Mouse (Mus musculus) right cerebral cortex, postnatal 36 days (tissue): ENCODE measurements around the gene Gna15.

Source experiments
- DNase-seq, 2 experiments: peaks; one replicate each; pipeline ENCODE4 v3.0.0; 2022; ENCODE audit warnings: low spot score in 2 of 2, mixed read lengths in 1 of 2

Gna15 gene

DNA sequence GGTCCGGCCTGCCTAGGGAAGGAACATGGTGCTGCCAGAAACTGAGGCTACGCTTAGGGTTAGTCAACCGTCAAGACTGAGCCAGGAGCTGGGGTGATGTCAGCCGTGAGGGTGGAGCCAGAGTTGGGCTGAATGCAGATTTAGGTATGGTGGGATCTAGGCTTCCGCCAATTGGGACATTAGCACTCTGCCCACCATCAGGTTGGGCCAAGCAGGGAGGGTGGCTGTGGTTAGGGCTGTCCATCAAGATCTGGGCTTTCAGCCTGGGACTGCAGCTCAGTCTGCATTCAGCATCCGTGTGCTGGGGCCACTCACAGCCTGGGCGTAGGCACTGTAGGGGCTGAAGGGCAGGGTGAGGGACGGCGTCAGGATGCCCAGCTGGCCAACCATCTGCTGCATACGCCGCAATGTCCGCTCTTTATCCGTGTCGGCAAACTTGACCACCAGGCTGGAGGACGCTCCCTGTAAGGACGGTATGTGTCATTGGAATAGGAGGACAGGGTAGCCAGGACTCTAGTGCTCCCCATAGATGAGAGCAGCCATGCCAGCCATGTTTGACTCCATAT lies 56.3 kb downstream of the Gna15 start:
- no peak for DNase-seq

DNA sequence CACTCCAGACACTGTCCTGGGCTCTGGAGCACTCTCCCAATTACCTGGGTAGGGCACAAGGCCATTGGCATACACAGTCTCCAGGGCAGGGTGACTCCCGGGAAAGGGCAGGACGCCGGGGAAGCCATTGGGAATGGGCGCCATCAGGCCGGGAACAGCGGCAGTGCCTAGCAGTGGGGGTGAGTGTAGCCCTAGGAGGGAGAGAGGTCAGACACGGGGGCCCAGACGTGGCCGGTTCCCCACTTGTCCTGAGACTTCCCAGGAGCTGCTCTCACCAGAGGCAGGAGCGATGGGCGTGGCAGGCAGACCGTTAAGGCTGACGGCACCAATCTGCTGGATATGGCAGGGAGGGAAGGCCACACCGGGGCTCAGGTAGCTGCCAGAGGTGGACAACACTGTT lies 57.1 kb downstream of the Gna15 start:
- no peak for DNase-seq

DNA sequence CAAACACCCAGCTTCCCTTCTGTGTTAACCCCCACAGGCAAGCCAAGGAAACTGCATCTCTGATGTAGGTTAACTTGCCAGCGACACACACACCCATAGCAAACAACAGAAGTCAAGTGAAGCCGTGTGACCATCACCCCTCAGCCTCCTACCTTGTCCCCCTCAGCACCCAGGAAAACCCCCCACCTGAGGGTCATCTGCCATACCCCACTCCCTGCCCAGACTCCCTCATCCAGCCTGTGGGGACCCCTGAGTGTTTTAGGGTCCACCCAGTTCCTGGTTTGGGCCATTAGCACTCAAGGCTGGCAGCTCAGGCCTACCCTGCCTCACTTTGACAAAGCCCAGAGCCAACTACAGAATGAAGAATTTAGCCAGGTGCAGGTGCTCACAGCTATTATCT lies 58.0 kb downstream of the Gna15 start:
- no peak for DNase-seq

DNA sequence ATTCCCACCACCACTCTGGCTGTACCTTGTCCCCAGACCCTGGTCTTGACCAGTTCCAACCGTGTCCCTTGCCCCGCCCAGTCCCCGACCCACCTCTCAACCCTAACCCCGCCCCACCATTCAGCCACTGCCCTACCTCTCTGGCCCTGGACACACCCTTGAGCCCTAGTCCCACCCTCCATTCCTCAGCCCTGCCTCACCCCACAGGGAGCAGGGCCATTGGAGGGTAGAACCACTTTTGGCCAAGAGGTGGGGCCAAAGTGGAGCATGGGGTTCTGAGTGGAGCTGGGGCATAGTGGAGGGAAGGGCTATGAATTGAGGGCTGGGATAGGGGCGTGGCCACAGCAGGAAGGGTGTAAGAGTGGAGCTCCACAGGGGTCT lies 58.8 kb downstream of the Gna15 start:
- DNase-seq = no peak

GRCm38 (mm10) chr10:81464405-81465264 lies 59.4 kb downstream of the Gna15 start:
- peak; percentile 12 to 17 for DNase-seq

- DNase-seq = peak in 1 of 2 experiments; percentile 1
Observed at GRCm38 (mm10) chr10:81463531-81463930, 60.5 kb downstream of the Gna15 start.

- peak in 1 of 2 experiments; percentile 0 for DNase-seq
Observed at GRCm38 (mm10) chr10:81462917-81463316, 61.1 kb downstream of the Gna15 start.

- peak in 1 of 2 experiments; percentile 1 for DNase-seq
Observed at GRCm38 (mm10) chr10:81462415-81462804, 61.6 kb downstream of the Gna15 start.

GRCm38 (mm10) chr10:81461673-81462414 lies 62.2 kb downstream of the Gna15 start:
- peak in 1 of 2 experiments; percentile 3 for DNase-seq

- no peak for DNase-seq
Observed at GRCm38 (mm10) chr10:81460951-81461350, 63.1 kb downstream of the Gna15 start.

GRCm38 (mm10) chr10:81460471-81460870 lies 63.6 kb downstream of the Gna15 start:
- no peak for DNase-seq

- no peak for DNase-seq
Observed at GRCm38 (mm10) chr10:81459399-81459798, 64.6 kb downstream of the Gna15 start.

GRCm38 (mm10) chr10:81458267-81458666 lies 65.8 kb downstream of the Gna15 start:
- no peak for DNase-seq

- no peak for DNase-seq
Observed at GRCm38 (mm10) chr10:81457624-81458023, 66.4 kb downstream of the Gna15 start.

DNA sequence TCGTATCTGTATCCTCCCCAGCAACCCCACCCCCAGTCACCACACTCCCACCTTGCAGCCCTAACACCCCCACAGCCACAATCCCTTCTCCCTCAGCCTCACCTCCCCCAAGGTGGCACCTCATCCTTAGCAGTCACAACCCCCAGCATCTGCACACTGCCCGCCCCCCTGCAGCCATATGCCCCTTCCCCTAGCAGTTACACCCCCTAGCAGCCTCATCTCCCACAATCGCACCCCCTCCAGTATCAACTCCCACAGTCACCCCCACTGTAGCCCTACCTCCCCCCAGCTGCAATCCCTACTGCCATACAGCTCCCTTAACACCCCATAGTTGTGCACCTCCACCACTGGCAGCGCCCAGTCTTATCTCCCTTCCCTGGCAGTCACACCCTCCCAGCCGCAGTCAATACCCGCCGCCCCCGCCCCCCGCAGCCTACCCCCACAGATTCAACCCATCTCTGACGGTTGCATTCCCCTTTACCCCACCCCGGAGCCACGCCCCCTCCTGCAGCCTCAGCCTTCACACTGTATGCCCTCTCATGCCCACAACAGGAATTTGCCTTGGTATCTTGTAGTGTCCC lies 67.0 kb downstream of the Gna15 start:
- DNase-seq = no peak

DNA sequence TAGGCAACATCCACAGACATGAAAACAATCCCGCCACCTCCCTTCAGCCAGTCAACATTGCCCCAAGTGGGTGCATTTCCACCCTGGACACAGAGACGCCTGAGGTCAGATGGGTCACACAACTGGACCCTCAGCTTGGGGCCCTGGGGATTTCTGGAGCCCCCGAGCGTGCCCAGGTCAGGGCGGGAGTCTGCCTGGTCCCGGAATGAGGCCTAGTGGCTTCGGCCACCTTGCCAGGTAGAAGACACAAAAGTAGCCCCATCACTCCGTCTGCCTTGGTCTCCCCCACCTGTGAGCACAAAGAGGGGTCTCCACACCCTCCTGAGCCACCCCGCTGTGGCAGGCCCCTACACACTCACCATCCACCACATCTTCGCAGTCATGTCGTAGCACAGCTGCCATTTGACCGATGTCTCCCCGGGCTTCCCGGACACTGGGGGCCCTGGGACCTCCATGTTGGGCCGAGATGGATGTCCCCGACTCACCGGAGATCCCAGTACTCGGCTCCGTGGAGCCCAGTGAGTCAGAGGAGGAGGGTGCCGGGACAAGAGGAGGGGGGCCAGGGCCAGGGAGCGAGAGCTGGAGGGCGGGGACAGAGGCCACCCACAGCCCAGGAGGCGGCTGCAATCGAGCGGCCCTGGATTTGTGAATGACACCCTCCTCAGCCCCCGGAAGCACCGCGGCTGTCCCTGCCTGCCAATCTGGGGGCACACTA lies 68.7 kb downstream of the Gna15 start, which contains the start of gene Nfic:
TSS of gene Nfic (minus strand) at position 455 of the 715 bp plus-strand sequence.
- DNase-seq = no peak

DNA sequence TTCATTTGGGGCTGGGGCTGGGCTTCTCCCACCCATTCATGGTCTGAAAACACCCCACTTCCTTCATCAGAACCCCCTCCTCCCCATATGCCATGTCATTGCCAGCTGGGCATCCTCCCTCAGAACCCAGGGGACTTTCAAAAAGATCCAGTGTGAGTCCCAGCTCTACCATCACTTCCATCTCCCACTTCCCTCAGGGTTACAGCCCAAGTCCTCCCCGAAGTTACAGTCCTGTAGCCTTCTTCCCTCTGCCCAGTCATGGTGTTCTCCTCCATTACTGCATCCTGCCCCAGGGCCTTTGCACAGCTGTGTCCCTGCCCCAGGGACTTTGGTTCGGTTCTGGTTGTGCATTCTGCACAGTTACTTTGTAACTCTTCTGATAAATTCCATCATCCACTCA lies 69.9 kb downstream of the Gna15 start:
- no peak for DNase-seq

DNA sequence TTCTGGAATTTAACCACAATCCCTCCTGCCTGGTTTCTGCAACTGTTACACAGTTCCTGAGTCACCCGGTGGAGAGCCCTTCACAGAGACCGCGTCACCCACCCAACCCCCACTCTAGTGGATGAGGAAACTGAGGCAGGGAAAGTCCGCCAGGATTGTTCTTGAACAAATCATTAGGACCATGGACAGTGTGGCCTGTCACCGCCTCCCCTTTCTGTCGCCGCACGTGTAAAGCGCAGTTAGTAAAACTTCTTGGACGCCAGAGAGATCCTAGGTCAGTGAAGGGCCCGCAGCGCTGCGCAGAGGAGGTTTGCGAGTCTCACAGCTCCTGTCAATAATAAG lies 71.1 kb downstream of the Gna15 start:
- no peak for DNase-seq
